Mouse (Mus musculus): ENCODE measurements at regions not wholly inside any gene's neighbourhood (a gene's known extent, or its start where the extent isn't known, plus 50 kb on each side); places are given as distances from the start of the nearest gene placed in this dataset.
A peak's percentile ranks its signal among the peaks of the same experiment; 100 is the strongest.

DNA sequence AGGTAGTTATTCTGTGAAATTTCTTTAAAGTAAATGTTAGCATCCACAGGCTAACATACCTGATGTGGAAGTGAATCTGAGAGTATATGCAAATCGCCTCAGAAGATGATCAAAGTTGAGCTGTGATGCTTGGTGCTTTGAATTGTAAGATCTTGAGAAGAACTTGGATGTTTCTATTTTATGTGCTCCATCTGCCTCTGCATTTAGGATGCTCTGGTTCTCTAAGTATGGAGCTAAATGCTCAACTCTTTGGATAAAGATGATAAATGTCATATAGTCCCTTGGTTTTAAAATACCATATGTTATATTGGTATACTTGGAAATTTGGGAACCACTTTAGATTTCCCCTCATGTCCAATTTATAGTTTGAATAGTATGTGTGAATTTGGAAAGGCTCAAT lies 159.2 kb upstream of the Ncam2 start:
- Histone ChIP-seq H3K27me3 (ENCODE audit: control insufficient read depth, insufficient read depth, low read length) (no peaks in the 10 kb centered on the region), H3K4me1 (replicated peaks; ENCODE audit: control insufficient read depth, insufficient read depth, low read length) (no peaks in the 10 kb centered on the region), H3K4me2 (replicated peaks; ENCODE audit: low read depth, low read length) (no peak overlapping the region), H3K9me3 (ENCODE audit: control insufficient read depth, low read length) (no peaks in the 10 kb centered on the region), H3K27ac (ENCODE audit: low read depth, low read length) (no peak overlapping the region), H3K4me3 (ENCODE audit: low read depth, low read length) (no peak overlapping the region), H3K36me3 (ENCODE audit: control insufficient read depth, insufficient read depth, low read length) (no peaks in the 10 kb centered on the region), H3K9ac (ENCODE audit: low read depth, low read length) (no peak overlapping the region)
- ATAC-seq (ENCODE audit: low FRiP score) (no peak), DNase-seq (ENCODE audit: low spot score) (no peak)
- 81% methylated on average over 1 of the region's 1 CpGs for WGBS

DNA sequence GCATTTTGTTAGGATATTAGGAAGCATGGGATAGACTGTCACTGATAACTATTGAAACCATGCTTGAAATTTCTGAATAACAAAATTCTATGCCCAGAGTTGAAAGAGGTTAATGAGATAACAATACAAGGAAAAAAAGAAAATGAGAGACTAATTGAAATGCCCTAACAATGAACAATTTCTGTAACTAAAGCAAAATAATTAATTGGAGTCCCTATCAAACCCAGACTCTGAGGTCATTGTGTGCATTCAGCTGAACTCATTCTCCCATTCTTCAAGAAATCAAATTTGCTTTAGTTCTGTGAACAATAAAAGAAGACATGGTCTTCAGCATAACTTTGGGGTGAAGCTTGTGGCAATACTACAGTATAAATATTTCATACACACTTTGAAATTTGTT lies 154.8 kb upstream of the Ncam2 start:
- no peaks in the 10 kb centered on the region for H3K4me1 ChIP-seq (replicated peaks; ENCODE audit: control insufficient read depth, insufficient read depth, low read length)
- no peak overlapping the region for H3K4me2 ChIP-seq (replicated peaks; ENCODE audit: low read depth, low read length)
- no peak overlapping the region for H3K4me3 ChIP-seq (ENCODE audit: low read depth, low read length)
- no peak for DNase-seq (ENCODE audit: low spot score)
- H3K9me3 ChIP-seq (ENCODE audit: control insufficient read depth, low read length): no peaks in the 10 kb centered on the region
- no peak overlapping the region for H3K27ac ChIP-seq (ENCODE audit: low read depth, low read length)
- ATAC-seq (ENCODE audit: low FRiP score): no peak
- H3K27me3 ChIP-seq (ENCODE audit: control insufficient read depth, insufficient read depth, low read length): no peaks in the 10 kb centered on the region
- H3K9ac ChIP-seq (ENCODE audit: low read depth, low read length): no peak overlapping the region
- no peaks in the 10 kb centered on the region for H3K36me3 ChIP-seq (ENCODE audit: control insufficient read depth, insufficient read depth, low read length)

DNA sequence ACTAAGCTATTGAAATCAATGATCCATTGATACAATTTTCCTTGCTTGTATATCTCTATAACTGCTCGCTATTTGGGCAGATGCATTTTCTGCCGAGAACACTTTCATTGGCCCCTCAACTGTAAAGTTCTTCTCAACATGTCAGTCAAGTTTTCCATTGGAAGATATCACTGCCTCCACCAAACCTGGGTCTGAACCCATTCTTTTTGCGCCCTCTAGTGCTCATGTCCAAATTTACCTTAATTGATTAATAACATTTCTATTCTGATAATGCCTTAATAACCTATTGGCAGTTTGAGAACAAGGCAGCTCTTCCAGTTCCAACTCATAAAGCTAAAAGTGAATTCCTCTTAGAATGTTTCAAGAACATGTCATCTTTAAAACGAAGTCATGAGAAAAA lies 132.2 kb upstream of the Ncam2 start:
- Histone ChIP-seq H3K36me3 (ENCODE audit: control insufficient read depth, insufficient read depth, low read length) (no peaks in the 10 kb centered on the region), H3K4me3 (ENCODE audit: low read depth, low read length) (no peak overlapping the region), H3K27me3 (ENCODE audit: control insufficient read depth, insufficient read depth, low read length) (no peaks in the 10 kb centered on the region), H3K4me2 (replicated peaks; ENCODE audit: low read depth, low read length) (no peak overlapping the region), H3K4me1 (replicated peaks; ENCODE audit: control insufficient read depth, insufficient read depth, low read length) (no peaks in the 10 kb centered on the region), H3K9me3 (ENCODE audit: control insufficient read depth, low read length) (no peaks in the 10 kb centered on the region), H3K27ac (ENCODE audit: low read depth, low read length) (no peak overlapping the region), H3K9ac (ENCODE audit: low read depth, low read length) (no peak overlapping the region)
- DNase-seq (ENCODE audit: low spot score) (peak; percentile 54), ATAC-seq (ENCODE audit: low FRiP score) (no peak)
- 50% methylated on average over 4 of the region's 4 CpGs for WGBS

Data from hindbrain, embryonic 11.5 days (tissue).